Mouse (Mus musculus) adrenal gland, postnatal 14 days (tissue): ENCODE results near the gene Dhx8. TPM values are rescaled to one million over a fixed set of nuclear protein-coding genes. Genes with fewer than 3 reads are reported as not detected.

Experiments
- DNase-seq: peaks from one replicate; pipeline ENCODE4 v3.0.0; 2021; ENCODE audit warnings: mixed read lengths
- total RNA-seq: library from RNA; stranded (reverse); gene quantifications from 2 replicates; pipeline ENCODE4 v1.2.3, GENCODE M21; 2021

Dhx8 gene
- total RNA-seq, 1 experiment from 2014 or later: 24.6 TPM

DNA sequence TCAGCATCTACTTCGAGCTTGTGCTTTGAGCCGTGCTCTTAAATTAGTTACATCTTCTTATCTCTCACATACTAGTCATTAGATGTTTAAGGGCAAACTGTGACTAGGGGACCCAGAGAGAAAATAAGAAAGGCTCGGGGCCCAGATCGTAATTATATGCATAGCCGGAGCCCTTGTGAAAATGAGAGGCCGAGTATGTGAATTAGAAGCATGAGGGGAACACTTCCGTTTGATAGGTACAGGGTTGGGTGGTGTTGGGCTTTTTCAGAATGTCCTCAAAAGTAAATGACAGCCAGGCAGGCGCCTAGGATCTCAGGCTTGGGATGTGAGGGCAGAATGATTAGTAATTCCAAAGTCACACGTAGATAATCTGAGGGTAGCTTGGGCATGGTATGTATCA is 877 bp downstream of the Dhx8 start:
- DNase-seq: no peak

DNA sequence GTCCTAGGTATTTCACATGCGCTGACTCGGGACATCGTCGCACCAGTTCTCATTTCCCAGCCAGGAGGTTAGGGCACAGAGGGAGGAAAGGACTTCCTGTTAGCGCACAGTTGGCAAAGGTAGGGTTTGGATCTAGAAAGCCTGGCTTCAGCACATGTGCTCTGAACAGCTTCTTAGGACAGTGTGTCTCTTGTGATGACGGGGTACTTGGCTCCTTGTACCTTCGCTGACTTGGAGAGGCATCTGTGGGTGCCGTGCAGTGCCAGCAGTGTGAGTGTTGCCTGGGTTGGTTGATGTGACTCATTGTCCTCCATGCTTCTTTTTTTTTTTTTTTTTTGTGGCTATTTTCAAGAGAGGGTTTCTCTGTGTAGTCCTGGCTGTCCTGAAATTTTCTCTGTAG is 23.9 kb downstream of the Dhx8 start:
- DNase-seq: peak; percentile 61

DNA sequence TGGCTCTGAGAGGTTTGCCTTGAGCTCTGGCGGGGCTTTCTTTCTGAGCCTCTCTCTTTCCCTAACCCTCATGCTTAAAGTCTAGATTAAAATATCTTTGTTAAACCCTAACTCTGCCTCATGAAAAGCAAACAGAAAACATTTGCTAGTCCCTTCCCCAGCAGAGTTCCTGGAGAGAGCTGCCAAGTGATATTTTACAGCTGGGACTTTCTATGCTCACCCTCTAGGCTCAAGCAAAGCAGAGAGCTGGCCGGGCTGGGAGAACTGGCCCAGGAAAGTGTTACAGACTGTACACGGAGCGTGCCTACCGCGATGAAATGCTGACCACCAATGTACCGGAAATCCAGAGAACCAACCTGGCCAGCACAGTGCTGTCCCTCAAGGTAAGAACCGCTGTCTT is 24.6 kb downstream of the Dhx8 start:
- DNase-seq: no peak

DNA sequence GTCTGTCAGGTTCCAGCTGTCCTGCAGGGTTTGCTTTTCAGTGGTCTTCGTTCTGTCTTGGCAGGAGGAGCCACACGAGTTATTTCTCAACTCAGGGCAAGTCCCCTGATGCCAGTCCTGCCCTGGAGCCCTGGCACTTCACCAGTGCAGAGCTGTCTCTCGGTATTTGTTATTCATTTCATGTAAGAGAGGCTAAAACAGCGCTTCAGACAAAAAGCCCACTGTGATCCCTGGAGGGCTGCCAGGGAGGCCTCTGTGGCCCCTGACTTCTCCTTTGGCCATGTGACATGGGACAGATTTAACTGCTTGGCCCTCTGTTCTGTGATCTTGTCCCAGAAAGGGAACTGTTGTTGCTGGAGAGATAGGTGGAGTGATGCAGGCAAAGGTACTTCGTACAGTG is 25.7 kb downstream of the Dhx8 start:
- DNase-seq: no peak

DNA sequence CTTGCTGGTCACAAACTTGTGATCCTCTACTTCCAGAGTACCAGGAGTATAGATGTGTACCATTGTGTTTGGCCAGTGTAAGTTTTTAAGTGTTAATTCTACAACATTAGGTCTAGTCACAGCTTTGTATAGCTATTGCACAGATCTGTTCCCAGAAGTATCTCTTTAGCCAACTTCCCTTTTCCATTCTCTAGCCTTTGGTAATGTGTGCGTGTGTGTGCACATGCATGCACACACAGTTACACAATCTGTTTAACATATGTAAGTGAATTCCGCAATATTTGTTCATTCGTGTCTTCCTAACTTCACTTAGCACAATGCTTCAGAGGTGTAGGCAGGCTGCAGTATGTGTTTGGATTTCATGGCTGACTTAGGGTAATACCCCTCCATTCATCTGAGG is 26.8 kb downstream of the Dhx8 start:
- DNase-seq: no peak

DNA sequence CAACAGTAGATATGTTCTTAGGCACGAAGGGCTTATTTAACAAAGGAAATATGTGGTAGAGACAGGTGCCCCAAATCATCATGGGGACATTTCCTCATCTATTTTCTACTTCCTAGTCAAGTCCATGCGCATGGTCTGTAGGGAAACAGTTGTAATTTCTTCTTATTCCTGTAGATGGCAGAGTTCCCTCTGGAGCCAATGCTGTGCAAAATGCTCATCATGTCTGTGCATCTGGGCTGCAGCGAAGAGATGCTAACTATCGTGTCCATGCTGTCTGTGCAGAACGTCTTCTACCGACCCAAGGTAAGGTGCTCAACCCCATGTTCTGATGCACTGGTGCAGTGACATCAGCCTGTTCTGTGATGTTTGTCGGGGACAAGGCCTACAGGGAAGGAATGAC is 31.0 kb downstream of the Dhx8 start:
- no peak for DNase-seq

DNA sequence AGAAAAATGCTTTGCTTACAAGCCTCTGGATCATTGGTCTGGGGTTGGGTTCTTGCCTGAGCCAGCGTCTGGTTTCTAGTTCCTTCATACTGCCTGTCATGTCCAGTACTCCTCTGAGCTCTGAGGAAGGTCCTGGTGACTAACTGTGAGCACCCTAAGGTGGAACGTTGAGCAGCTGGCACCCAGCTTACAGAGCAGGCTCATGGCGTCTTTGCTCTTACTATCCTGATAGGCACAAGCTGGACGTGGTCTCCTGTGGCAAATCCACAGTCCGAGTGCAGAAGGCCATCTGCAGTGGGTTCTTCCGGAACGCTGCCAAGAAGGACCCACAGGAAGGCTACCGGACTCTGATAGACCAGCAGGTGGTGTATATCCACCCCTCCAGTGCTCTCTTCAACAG is 31.8 kb downstream of the Dhx8 start:
- DNase-seq: no peak

DNA sequence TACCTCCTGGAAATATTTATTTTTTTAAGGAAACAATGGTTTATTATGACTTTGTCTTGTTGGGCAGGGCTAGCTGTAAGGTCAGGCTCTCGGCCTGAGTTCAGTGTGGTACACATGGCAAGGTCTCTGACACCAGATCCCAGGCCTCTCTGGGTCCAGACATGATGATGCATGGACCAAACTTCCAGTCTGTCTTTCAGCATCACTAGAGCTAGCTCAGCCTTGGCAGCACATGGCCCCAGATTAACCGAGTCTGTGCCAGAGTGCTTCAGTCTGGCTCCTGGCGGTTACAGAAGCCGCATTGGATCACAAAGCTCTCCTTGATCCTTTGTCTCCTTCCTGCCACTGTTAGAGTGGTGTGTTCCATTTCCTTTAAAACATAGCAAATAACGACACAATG is 34.6 kb downstream of the Dhx8 start:
- no peak for DNase-seq

DNA sequence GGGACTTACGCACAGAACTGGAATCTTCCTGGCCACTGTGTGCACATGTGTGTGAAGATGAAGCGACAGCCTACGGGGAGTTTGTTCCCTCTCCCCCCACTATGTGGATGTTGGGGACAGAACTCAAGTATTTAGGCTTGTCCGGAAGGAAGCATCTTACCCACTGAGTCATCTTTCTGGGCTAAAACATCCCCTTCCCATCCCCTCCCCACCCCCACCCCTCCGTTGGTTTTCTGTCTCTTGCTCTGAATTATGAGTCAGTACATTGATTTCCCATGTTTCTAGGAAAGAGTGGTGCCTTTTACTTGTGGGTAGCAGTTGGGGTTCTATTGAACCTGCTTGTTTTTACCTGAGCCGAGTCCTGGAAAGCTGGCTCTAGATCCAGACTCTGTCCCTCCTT is 36.0 kb downstream of the Dhx8 start:
- no peak for DNase-seq

DNA sequence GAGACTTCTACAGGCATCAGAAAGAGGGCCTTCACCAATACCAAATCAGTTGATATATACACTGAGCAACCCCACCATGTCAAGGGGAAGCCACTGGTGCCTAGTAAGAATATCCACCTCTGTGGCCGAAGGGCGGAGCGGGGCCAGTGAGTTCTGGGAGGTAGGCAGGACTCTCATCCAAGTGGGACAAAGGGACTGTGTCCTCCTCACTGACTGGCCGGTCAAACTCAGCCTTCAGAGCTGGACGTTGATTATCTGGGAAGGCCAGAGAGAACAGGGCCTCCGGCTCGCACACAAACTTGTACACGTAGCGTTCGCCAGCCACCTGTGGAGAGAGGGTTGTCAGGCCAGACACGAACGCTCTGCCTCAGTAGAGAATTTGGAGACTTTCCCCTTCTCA is 37.5 kb downstream of the Dhx8 start:
- no peak for DNase-seq

DNA sequence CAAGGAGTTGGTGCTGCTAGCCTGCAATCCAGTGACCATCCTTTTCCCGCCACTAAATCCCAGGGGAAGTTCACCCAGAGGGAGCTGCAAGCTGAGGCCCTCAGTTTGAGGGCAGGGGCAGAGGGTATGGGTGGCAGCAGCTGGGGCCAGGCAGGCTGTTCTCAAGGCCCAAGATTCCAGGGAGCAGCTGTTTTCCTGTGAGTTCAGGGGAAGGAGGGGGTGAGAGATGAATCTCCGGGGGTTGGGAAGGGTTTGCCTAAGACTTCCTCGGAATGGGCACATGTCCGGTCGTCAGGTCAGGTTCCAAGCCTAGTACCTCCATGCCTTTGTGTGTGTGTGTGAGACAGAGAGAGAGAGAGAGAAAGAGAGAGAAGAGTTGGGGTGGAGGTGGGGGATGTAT is 39.3 kb downstream of the Dhx8 start:
- no peak for DNase-seq

DNA sequence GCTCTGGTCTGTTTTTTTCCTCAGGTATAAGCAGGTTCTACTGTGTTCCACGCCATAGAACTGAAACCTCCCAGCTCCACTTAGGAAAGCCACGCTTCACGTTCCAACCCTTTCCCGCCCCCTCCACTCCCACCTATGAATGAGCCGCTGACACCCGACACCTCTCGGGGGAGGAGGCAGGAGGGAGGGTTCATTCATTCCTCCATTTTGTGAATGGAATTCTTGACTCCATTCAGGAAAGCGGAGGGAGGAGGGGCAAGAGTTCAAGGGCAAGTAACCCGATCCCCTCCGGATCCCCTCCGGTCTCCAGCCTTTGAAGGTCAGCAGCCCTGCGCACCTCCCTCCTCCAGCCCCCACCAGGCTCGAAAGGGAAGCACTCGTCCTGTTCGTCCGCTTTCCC is 39.7 kb downstream of the Dhx8 start:
- peak; percentile 88 for DNase-seq

DNA sequence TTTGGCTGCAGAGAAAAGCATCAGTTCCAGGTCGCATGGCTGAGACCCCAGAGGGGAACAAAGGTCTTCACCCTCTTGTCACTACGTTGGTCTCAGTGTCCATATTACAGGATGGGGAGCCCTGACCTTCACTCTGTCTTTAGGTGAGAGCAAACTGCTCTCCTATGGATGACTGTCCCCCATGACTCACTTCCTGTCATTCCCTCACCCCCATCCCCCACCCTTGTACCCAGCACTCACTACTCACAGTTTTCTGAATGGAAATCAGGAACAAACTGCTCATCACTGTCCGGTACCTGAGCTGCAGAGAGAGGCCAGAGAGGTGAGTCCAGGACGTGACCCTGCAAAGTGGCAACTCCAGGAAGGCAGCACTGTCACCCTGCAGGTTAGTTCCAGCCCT is 44.1 kb downstream of the Dhx8 start:
- DNase-seq: no peak

DNA sequence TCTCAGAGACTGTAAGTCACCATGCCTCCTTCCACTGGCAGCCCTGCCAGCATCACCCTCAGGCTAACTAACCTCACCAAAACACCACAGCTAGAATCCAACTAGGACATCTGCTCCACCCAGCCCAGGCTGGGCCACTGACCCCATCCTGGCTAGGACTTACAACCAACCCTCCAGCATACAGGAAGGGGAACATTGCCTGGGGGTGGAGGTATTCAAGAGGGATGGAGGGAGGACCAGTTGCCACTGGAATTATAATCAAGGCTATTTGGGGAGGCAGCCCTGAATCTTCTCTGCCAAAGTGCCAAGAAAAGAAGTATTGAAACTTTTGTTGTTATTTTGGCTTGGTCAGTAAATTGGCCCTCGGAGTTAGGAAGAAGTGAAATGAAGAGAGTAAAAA is 50.4 kb downstream of the Dhx8 start:
- DNase-seq: no peak

DNA sequence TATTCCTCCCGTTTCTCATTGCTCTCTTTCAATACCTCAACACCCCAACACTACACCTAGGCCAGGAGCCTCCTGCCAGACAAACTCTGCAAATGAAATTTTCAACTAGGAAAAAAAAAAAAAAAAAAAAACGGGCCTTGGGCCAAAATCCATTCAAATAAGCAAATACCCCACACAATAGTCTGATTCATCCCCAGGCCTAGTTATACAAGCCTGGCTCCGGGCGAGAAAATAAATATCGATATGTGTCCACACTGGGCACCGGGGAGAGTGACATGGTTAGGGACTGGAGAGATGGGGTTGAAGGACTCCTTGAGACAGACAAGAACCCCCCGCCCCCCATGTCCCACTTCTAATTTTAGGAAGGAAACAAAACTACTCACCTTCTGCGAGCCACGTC is 50.9 kb downstream of the Dhx8 start:
- DNase-seq: no peak

DNA sequence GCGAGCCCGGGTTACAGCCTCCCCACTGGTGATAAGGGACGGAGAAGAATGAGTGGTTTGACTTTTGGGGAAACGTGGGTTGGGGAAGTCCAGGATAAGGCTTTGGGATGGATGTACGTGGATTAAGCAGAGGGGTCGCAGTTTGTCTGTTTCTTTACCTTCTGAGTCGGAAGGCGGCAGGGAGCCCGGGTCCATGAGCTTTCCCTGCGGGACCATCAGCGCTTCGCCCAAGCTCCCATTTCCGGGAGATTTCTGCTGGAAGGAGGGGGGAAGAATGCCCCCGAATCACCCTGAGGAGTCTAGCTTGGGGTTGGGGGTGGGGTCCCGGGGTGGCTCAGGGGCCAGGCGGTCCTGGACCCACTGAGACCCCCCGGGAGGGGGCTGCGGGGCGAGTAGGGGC is 51.4 kb downstream of the Dhx8 start:
- no peak for DNase-seq

DNA sequence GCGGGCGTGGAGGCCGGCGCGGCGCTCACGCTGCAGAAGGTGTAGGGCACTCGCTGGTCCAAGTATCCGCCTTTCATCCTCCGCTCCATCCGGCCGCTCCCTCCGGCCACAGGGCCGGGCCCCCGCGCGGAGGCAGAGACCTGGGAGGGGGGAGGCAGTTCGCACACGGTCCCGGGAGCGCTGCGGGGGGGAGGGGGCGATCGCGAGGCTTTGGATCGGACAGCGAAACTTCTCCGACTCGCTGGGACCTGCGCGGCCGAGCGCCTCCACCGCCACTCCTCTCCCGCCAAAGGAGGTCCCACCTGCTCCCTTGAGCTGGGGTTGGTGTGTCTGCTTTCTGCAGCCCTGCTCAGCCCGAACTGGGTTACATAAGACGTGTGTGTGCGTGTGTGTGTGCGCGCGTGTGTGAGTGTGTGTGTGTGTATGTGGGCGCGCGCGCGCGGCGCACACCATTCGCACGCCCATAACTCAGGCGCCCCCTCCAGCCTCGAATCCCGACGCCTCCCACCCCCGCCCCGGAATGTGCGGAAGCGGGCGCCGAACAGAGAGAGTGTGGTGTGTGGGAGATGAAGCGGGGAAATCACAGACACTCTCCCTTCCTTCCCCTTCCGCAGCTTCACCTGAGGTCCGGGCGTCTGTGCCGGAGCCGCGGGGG is 51.9 kb downstream of the Dhx8 start:
- DNase-seq: peak; percentile 59

DNA sequence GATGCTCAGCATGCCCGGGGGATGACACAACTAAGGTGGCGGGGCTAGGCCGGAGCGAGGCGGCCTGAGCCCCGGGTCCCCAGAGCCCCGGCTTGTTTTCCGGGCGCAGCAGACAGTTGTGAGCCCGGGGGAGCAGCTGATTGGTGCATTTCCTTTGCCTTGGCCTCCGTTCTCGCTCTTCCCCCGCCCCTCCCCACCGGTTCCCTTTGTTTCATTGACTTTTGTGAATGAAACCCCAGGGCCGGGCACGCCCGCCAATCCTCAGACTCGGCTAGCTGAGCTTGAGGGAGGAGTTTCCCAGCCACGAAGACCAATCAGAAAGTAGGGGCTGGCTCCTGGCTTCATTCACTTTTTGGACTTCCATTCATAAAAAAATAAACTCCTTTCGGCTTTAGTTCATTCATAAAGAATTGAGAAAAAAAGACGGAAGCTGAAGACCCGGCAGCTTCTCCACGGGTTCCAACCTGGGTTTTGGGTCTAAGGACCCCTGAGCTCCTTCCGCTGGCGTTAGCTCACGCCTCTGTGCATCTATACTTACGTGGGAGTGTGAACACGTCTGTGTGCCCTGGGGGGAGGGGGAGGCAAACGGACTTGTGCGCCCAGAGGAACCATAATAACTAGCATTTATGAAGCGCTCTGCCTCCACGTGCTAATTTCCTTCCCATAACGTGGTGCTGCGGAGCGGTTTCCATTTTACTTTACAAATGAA is 52.6 kb downstream of the Dhx8 start, which contains the start of gene Etv4:
Gene Etv4 (minus strand): TSS at position 229 of the 709 bp plus-strand sequence.
- DNase-seq: peak; percentile 96

DNA sequence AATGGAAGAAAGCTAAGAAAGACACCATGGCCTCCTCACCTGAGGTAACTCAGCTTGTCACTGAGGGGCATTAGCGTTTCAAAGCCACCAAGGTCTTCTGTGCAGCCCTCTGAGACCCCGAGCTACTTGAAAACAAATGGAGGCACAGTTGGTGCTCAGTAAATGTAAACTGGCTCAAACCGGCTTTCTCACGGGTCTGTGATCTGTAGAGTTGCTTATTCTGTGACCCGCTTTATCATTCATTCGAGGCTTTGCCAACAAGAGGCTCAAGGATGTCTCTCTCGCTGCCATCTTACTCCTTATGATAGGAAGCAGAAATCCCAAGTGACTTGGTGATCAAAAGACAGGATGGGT is 53.1 kb downstream of the Dhx8 start:
- DNase-seq: no peak

DNA sequence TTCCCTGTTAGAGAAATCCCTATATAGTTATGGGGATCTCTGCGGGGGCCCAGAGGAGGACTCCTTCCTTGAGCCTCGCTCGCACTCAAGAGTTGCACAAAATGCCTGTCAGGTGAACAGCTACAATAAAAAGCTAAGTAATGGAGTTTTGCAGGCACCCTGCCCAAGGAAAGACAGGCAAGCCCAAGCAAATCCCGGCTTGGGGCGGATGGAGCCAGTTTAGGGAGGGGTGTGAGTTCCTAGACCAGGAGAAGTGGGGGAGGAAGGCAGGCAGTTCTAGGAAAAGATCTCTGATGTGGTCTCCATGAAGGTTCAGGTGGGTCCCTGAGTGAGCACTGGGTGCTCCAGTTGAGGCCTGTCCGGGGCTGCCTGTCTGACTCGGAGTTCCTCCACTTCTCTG is 53.9 kb downstream of the Dhx8 start:
- no peak for DNase-seq

DNA sequence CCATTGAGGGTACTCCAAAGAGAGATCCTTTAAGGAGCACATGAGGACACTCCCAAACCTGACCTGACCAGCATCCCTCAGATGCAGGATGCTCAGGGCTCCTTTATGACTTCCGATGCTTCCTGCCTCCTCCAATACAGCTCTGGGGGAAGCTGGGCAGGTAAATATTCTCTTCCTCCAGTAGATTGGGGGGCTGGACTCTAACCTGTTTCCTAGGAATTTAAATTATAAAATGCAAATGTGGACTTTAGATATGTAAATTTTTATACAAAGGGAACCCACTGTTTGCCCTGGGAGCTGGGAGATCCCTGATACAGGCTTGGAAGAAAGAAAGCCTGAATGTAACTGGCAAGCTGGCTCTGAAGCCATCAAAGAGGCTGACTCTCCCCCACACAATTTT is 54.7 kb downstream of the Dhx8 start:
- no peak for DNase-seq

DNA sequence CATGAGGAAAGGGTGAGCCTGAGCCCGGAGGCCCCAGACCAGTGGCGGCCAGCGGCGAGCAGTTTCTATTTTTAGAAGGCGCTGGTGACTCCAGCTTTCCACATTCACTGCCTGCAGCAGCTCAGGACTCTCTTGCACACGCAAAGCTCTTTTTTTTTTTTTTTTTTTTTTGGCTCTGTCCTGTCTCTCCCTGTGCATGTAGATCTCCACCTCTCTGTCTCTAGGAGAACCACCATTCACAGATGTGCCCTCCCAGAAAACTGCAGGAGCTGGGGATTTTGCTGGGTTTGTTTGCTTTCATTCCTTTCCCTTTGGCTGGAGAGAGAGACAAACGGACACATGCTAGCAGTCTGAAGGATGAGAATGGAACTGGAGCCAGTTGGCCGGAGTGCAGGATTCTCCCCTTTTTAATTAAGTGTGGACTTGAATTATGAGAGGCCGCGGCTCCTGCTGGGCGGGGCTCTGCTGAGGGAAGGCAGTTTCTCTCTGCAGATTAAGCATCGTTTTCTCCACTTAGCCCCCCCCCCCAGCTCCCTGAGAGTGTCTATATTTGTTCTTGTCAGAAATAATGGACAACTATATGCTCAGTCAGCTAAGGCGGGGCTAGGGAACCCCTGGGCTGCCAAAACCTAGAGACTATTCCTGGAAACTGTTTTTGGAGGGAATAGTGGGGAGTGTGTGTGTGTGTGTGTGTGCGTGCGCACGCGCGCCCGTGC is 58.2 kb downstream of the Dhx8 start:
- DNase-seq: peak; percentile 41

DNA sequence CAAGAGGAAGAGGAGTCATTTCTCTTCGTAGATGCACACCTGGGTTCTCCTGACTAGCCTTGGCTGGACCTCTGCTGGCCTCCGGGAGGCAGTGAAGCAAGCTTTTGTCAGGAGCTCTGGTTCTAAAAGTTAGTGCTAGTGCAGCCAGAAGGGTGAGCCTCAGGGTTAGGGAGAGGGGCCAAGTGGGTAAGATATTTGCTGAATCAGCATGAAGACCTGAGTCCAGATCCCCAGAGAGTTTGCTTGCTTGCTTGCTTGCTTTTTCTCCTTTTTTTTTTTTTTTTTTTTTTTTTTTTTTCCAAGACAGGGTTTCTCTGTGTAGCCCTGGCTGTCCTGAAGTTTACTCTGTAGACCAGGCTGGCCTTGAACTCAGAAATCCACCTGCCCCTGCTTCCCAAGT is 64.6 kb downstream of the Dhx8 start:
- peak; percentile 35 for DNase-seq

DNA sequence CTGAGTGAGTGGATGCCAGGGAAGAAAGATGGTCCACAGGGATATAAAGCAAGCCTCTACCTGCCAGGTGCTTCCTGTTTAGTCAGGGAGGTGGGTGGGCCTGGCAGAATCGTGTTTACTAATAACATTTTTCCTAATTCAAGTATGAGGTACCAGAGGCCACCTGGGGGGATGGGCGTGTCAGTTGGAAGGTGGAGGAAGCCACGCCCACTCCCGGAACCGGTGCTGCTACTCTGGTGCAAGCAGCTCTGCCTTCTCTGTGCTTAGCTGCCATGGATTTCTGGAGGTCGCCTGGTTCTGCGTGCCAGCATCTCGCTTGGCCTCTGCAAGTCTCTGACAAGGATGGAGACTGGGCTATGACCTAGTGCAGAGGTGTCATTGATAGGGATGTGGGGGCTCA is 65.4 kb downstream of the Dhx8 start:
- DNase-seq: no peak
